Mouse (Mus musculus): ENCODE measurements around the gene Fam214b.

Fam214b gene

GRCm38 (mm10) chr4:43029121-43029520 lies 16.9 kb downstream of the Fam214b start:
- Histone ChIP-seq H3K36me3 (ENCODE audit: insufficient read depth, low read length) (peaks cover 60% of the 10 kb centered on the region), H3K27me3 (ENCODE audit: insufficient read depth, low read length) (no peaks in the 10 kb centered on the region), H3K4me1 (replicated peaks; ENCODE audit: low read depth, low read length) (peaks cover 53% of the 10 kb centered on the region), H3K4me3 (replicated peaks; ENCODE audit: low read length) (no peak overlapping the region), H3K9me3 (ENCODE audit: low read length) (no peaks in the 10 kb centered on the region)
- no peak for TF ChIP-seq POU5F1 (IDR thresholded peaks at IDR 0.05; ENCODE audit: borderline replicate concordance, low read length)

GRCm38 (mm10) chr4:43025084-43025960 lies 20.7 kb downstream of the Fam214b start, which contains the start of gene Pigo:
Gene Pigo, minus strand, starts transcription at chr4:43025819.
- Histone ChIP-seq H3K4me1 (replicated peaks; ENCODE audit: low read depth, low read length) (peaks cover 59% of the 10 kb centered on the region), H3K36me3 (ENCODE audit: insufficient read depth, low read length) (peaks cover 85% of the 10 kb centered on the region), H3K27me3 (ENCODE audit: insufficient read depth, low read length) (no peaks in the 10 kb centered on the region), H3K4me3 (replicated peaks; ENCODE audit: low read length) (peak within 1 kb of the TSS; percentile 87), H3K9me3 (ENCODE audit: low read length) (no peaks in the 10 kb centered on the region)
- TF ChIP-seq POU5F1 (IDR thresholded peaks at IDR 0.05; ENCODE audit: borderline replicate concordance, low read length) (no peak), CTCF (conservative IDR thresholded peaks at IDR 0.05; ENCODE audit: low read length) (peak; percentile 79)

DNA sequence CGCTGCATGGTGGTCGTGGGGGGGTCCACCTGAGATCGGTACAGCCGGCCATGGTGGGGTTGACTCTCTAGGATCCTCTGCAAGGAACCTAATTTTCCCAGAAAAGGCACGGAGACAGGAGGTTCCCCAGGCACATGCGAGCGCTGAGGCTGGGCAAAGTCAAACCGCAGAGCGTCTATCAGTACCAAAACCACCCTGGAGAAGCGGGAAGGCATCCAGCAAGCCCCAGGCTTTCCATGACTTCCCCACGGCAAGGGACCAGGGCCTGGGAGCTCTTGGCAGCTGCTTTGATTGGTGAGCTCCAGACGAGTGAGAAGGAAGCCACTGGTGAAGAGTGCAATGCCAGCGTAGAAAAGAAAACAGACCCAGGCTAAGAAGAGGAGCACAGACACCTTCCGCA lies 21.3 kb downstream of the Fam214b start:
- Histone ChIP-seq H3K4me3 (replicated peaks; ENCODE audit: low read length) (peak overlapping the region; percentile 87), H3K4me1 (replicated peaks; ENCODE audit: low read depth, low read length) (peaks cover 59% of the 10 kb centered on the region), H3K36me3 (ENCODE audit: insufficient read depth, low read length) (peaks cover 85% of the 10 kb centered on the region), H3K27me3 (ENCODE audit: insufficient read depth, low read length) (no peaks in the 10 kb centered on the region), H3K9me3 (ENCODE audit: low read length) (no peaks in the 10 kb centered on the region)
- TF ChIP-seq POU5F1 (IDR thresholded peaks at IDR 0.05; ENCODE audit: borderline replicate concordance, low read length), result no peak
- no peak for TF ChIP-seq NANOG (IDR thresholded peaks at IDR 0.05; ENCODE audit: borderline replicate concordance, low read length)

DNA sequence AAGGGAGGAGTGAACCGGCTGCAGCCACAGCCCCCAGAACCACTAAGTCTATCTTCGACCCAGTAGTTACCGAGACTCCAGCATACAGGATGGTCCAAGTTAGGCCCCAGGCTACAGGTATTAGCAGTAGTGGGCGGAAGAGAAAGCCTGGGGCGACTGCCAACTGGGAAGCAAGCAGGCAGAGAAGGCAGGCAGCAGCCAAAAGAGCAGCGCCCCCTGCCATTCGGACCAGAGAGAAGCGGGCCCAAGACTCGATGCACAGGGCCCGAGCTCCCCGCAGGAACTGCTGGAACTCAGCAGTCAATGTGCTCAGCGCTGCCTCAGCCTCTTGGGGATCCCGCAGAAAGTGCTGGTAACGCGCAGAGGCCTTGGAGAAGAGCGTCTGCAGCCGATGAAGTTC lies 24.7 kb downstream of the Fam214b start:
- TF ChIP-seq NANOG (IDR thresholded peaks at IDR 0.05; ENCODE audit: borderline replicate concordance, low read length) (no peak), CTCF (conservative IDR thresholded peaks at IDR 0.05; ENCODE audit: low read length) (peak; percentile 31)
- Histone ChIP-seq H3K9me3 (ENCODE audit: low read length) (no peaks in the 10 kb centered on the region), H3K4me1 (replicated peaks; ENCODE audit: low read depth, low read length) (peaks cover 62% of the 10 kb centered on the region), H3K27me3 (ENCODE audit: insufficient read depth, low read length) (no peaks in the 10 kb centered on the region), H3K4me3 (replicated peaks; ENCODE audit: low read length) (peak overlapping the region; percentile 53), H3K36me3 (ENCODE audit: insufficient read depth, low read length) (peaks cover 84% of the 10 kb centered on the region)

- Histone ChIP-seq H3K9me3 (ENCODE audit: low read length) (no peaks in the 10 kb centered on the region), H3K27me3 (ENCODE audit: insufficient read depth, low read length) (no peaks in the 10 kb centered on the region), H3K4me3 (replicated peaks; ENCODE audit: low read length) (peak overlapping the region; percentile 53), H3K4me1 (replicated peaks; ENCODE audit: low read depth, low read length) (peaks cover 58% of the 10 kb centered on the region), H3K36me3 (ENCODE audit: insufficient read depth, low read length) (peaks cover 84% of the 10 kb centered on the region)
- TF ChIP-seq CTCF (conservative IDR thresholded peaks at IDR 0.05; ENCODE audit: low read length), result peak; percentile 11; the same call in 1 of the 2 replicates
- no peak for TF ChIP-seq POU5F1 (IDR thresholded peaks at IDR 0.05; ENCODE audit: borderline replicate concordance, low read length)
These were observed 25.1 kb downstream of the Fam214b start for GRCm38 (mm10) chr4:43020876-43021275.

DNA sequence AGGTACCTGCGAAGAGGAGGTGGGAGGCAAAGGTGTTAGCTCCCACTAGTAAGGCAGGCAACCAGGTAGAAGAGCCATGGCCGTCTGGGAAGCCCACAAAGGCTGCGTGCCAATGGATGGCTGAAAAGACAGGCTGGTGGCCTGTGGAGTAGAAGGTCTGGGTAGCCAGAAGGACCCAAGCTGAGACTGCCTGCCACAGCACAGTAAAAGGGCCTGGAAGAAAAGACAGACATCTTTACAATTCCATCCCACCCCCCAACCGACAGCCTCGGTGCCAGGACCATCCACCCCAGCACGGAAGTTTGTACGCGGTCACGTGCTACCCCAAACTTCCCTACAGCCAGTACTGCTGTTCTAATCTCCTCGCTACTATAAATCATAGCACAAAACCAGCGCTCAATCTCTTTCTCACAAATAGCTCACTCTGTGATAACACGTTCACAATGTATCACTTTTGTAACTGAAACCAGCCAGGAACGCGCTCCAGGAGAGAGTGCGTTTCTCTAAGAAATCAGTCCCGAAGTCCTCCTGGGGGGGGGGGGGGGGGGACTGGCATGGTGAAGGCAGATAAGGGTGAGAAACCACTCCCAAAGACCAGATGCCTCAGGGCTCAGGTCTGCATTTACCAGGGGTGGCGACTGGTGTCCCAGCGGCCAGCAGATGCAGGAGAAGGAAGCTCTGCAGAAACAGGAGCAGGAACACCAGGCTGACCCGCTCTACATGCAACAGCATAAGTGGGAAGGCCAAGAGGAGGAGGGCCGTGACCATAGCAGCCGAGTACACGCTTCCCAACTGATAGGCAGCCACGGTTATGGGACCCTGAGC lies 26.2 kb downstream of the Fam214b start:
- Histone ChIP-seq H3K9me3 (ENCODE audit: low read length) (no peaks in the 10 kb centered on the region), H3K36me3 (ENCODE audit: insufficient read depth, low read length) (peaks cover 84% of the 10 kb centered on the region), H3K27me3 (ENCODE audit: insufficient read depth, low read length) (no peaks in the 10 kb centered on the region), H3K4me1 (replicated peaks; ENCODE audit: low read depth, low read length) (peaks cover 53% of the 10 kb centered on the region), H3K4me3 (replicated peaks; ENCODE audit: low read length) (peak overlapping the region; percentile 27)
- TF ChIP-seq NANOG (IDR thresholded peaks at IDR 0.05; ENCODE audit: borderline replicate concordance, low read length), result no peak
- TF ChIP-seq POU5F1 (IDR thresholded peaks at IDR 0.05; ENCODE audit: borderline replicate concordance, low read length), result no peak
- no peak for TF ChIP-seq CTCF (conservative IDR thresholded peaks at IDR 0.05; ENCODE audit: low read length)

- H3K27me3 ChIP-seq (ENCODE audit: insufficient read depth, low read length), result no peaks in the 10 kb centered on the region
- H3K4me3 ChIP-seq (replicated peaks; ENCODE audit: low read length), result peak overlapping the region; percentile 27
- TF ChIP-seq CTCF (conservative IDR thresholded peaks at IDR 0.05; ENCODE audit: low read length) (no peak), NANOG (IDR thresholded peaks at IDR 0.05; ENCODE audit: borderline replicate concordance, low read length) (no peak), POU5F1 (IDR thresholded peaks at IDR 0.05; ENCODE audit: borderline replicate concordance, low read length) (no peak)
- peaks cover 77% of the 10 kb centered on the region for H3K36me3 ChIP-seq (ENCODE audit: insufficient read depth, low read length)
- no peaks in the 10 kb centered on the region for H3K9me3 ChIP-seq (ENCODE audit: low read length)
- H3K4me1 ChIP-seq (replicated peaks; ENCODE audit: low read depth, low read length), result peaks cover 47% of the 10 kb centered on the region
These were observed 26.8 kb downstream of the Fam214b start for GRCm38 (mm10) chr4:43019176-43019575.

- Histone ChIP-seq H3K9me3 (ENCODE audit: low read length) (no peaks in the 10 kb centered on the region), H3K27me3 (ENCODE audit: insufficient read depth, low read length) (no peaks in the 10 kb centered on the region)
- TF ChIP-seq CTCF (conservative IDR thresholded peaks at IDR 0.05; ENCODE audit: low read length) (no peak), POU5F1 (IDR thresholded peaks at IDR 0.05; ENCODE audit: borderline replicate concordance, low read length) (no peak), NANOG (IDR thresholded peaks at IDR 0.05; ENCODE audit: borderline replicate concordance, low read length) (no peak)
These were observed 27.9 kb downstream of the Fam214b start for GRCm38 (mm10) chr4:43018156-43018555.

More at GRCm38 (mm10) chr4:43018156-43018555, 27.9 kb downstream of the Fam214b start:
- Histone ChIP-seq H3K4me1 (replicated peaks; ENCODE audit: low read depth, low read length) (peaks cover 37% of the 10 kb centered on the region), H3K4me3 (replicated peaks; ENCODE audit: low read length) (no peak overlapping the region), H3K36me3 (ENCODE audit: insufficient read depth, low read length) (peaks cover 67% of the 10 kb centered on the region)
